Mouse (Mus musculus) testis, adult 2 months (tissue): ENCODE results near the gene Tom1. TPM values are rescaled to one million over a fixed set of nuclear protein-coding genes. Genes with fewer than 3 reads are reported as not detected.

Source experiments
- H3K27ac ChIP-seq: fragments of 200-500 bp; 2 replicates; pipeline ENCODE4 v1.5.1; 2012; ENCODE audit warnings: low read depth, low read length; ENCODE audit not compliant: control insufficient read depth, insufficient read depth
- H3K27me3 ChIP-seq: fragments of 200-500 bp; 2 replicates; pipeline ENCODE4 v1.6.1; 2012; ENCODE audit warnings: mild to moderate bottlenecking, low read length, moderate library complexity; ENCODE audit not compliant: control insufficient read depth, insufficient read depth
- H3K36me3 ChIP-seq: fragments of 200-500 bp; 2 replicates; pipeline ENCODE4 v1.6.1; 2012; ENCODE audit warnings: mild to moderate bottlenecking, low read length; ENCODE audit not compliant: control insufficient read depth, insufficient read depth
- H3K4me1 ChIP-seq: fragments of 200-500 bp; 2 replicates; pipeline ENCODE4 v1.6.1; 2012; ENCODE audit warnings: low read length; ENCODE audit not compliant: control insufficient read depth, insufficient read depth
- H3K4me3 ChIP-seq: fragments of 200-500 bp; 2 replicates; pipeline ENCODE4 v1.5.1; 2012; ENCODE audit warnings: low read depth, mild to moderate bottlenecking, low read length, moderate library complexity, mixed read lengths; ENCODE audit not compliant: control insufficient read depth
- CTCF ChIP-seq: fragments of 200-500 bp; IDR thresholded peaks from 2 replicates; pipeline ENCODE4 v1.5.1; 2012; ENCODE audit warnings: low read depth, mild to moderate bottlenecking, inconsistent platforms, low read length, moderate library complexity; ENCODE audit not compliant: control insufficient read depth, insufficient read depth, insufficient replicate concordance
- POLR2A ChIP-seq: fragments of 200-500 bp; IDR thresholded peaks from 2 replicates; pipeline ENCODE4 v1.6.1; 2012; ENCODE audit warnings: low read depth, mild to moderate bottlenecking, inconsistent platforms, low read length, moderate library complexity; ENCODE audit not compliant: control insufficient read depth
- polyA plus RNA-seq: library from polyadenylated mRNA; depleted of rRNA; stranded (reverse); fragments of >200 nt; gene quantifications from 2 replicates; pipeline ENCODE4 v1.2.3, GENCODE M21; 2012

The Tom1 gene
- polyA plus RNA-seq, 1 experiment: 129 TPM

DNA sequence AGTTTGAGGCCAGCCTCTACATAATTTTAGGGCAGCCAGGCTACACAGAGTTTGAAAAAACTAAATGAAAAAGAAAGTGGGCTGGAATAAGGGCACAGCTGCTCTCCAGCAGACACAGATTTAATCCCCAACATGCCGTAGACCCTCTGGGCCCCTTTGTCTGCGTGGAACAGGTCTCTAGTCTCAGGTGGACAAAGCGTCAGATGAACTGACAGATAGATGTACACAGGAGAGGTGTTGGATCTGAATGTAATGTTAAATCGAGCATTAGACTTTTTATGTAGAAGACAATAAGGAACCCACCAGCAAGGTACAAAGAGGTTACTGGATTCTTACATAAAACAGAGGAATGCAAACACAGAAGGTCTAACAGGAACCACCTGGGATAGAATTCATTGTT lies 7.7 kb upstream of the Tom1 start:
- TF ChIP-seq POLR2A: no peak
- TF ChIP-seq CTCF: no peak
- H3K4me3 ChIP-seq: no peak overlapping the region
- H3K36me3 ChIP-seq: no peaks in the 10 kb centered on the region
- H3K27ac ChIP-seq: no peak overlapping the region
- H3K27me3 ChIP-seq: no peaks in the 10 kb centered on the region
- no peaks in the 10 kb centered on the region for H3K4me1 ChIP-seq

DNA sequence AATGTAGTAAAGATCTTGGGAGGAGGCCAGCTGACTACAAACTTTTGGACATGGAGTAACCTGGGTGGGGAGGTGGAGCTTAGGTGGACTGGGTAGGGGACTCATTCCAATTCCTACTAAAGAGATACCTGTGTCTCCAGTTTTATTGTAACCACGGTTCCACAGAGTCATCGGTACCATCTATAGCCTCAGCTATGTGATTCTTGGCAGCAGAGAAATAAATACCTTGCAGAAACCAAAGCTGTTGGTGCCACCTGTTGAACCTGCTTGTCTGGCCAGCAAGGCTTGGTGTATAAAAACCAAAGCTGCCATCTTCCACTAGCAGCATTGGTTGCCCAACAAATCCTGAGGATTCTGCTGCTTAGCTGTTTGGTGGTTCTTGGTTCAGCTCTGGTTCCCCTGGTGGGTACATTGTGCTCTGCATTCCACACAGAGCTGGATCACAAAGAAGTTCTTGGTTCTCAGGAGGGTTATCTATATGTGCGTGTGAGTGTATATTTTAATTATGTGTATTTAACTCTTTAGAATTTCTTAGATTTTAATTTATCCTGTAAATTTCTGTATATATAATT lies 3.0 kb upstream of the Tom1 start:
- no peaks in the 10 kb centered on the region for H3K27me3 ChIP-seq
- H3K27ac ChIP-seq: no peak overlapping the region
- no peak overlapping the region for H3K4me3 ChIP-seq
- TF ChIP-seq POLR2A: no peak
- no peak for TF ChIP-seq CTCF
- peaks cover 4% of the 10 kb centered on the region for H3K4me1 ChIP-seq
- no peaks in the 10 kb centered on the region for H3K36me3 ChIP-seq

DNA sequence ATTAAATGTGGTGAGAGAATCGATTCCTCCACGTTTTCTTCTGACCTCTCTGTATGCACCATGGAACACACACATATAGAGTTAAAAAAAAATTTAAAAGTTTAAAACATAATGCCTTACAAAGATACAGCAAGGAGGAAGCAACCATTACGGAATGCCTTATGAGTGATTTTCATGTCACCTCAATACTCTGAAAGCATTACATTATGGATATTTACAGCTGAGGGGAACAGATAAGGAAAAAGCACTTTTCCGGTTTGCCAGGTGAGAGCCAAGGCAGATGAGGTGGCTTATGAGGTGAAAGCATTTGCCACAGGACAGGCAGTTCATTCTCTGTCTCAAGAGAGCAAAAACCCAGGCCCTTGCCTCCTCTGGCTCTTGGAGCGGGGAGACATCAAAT lies 544 bp upstream of the Tom1 start:
- peak overlapping the region; percentile 91 for H3K4me3 ChIP-seq
- TF ChIP-seq CTCF (no peak), POLR2A (no peak)
- H3K27ac ChIP-seq: peak overlapping the region; percentile 50; the same call in 1 of the 2 replicates

DNA sequence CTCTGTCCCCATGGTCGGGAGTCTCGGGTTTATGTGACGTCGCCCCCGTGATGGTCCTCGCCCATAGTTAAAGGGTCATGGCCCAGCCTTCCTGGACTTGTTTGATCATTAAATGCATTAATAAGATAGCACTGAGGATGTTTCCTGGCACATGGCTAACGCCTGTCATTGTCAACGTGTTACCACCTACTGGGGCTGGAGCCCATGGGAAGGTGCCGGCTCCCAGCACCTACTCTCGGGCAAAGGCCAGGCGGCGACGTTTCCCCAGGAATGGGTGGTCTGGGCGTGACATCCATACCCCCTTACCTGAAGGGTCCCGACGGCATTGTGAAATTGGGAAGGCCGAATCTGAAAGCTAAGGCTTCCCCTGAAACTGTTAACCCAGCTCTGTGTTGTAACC lies 780 bp downstream of the Tom1 start:
- peak overlapping the region; percentile 91 for H3K4me3 ChIP-seq
- H3K4me1 ChIP-seq: peaks cover 7% of the 10 kb centered on the region
- no peaks in the 10 kb centered on the region for H3K36me3 ChIP-seq
- H3K27ac ChIP-seq: peak overlapping the region; percentile 90
- H3K27me3 ChIP-seq: no peaks in the 10 kb centered on the region
- no peak for TF ChIP-seq CTCF

More for the DNA sequence above, 544 bp upstream of the Tom1 start:
- Histone ChIP-seq H3K4me1 (peaks cover 7% of the 10 kb centered on the region), H3K27me3 (no peaks in the 10 kb centered on the region), H3K36me3 (no peaks in the 10 kb centered on the region)

DNA sequence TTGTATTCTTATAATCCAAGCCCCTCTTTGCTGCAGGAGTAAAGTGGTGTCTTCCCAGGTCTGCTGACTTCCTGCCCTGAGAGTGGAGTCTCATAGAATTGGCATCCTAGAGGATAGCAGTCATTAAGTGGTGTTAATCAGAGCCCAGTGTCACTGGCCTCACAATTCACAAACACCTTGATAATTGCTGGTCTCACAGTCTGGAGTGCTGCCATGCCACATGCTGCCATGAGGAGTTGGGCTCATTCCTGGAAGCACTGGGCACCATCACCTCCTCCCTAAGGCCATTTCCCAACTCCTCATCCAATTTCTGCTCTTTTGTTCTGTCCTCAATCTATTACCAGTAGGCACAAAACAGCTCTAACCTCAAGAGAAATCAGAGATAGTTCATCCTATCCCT lies 2.1 kb downstream of the Tom1 start:
- Histone ChIP-seq H3K4me3 (no peak overlapping the region), H3K4me1 (peaks cover 7% of the 10 kb centered on the region), H3K36me3 (no peaks in the 10 kb centered on the region), H3K27ac (no peak overlapping the region), H3K27me3 (no peaks in the 10 kb centered on the region)
- TF ChIP-seq POLR2A (no peak), CTCF (no peak)

DNA sequence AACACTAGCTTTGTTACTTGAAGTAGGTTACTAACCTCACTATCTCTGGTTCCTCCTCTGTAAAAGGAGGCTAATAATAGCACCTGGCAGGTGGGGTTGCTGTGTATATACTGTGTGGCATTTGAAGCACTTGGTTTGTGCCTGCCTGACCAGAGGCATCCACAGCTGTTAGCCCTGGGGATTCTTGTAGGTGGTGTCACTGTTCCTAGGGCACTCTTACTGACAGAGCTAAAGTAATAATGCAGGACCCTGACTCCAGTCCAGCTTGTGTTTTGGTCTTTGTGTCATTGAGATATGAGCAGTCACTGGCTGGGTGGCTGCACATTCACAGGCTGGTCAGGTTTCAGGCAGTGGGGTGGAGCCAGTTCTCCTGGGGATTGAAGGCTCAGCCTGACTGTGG lies 5.0 kb downstream of the Tom1 start:
- Histone ChIP-seq H3K4me3 (no peak overlapping the region), H3K27ac (no peak overlapping the region), H3K36me3 (no peaks in the 10 kb centered on the region), H3K4me1 (peaks cover 7% of the 10 kb centered on the region; the same call in 1 of the 2 replicates), H3K27me3 (no peaks in the 10 kb centered on the region)
- TF ChIP-seq CTCF (no peak), POLR2A (no peak)

DNA sequence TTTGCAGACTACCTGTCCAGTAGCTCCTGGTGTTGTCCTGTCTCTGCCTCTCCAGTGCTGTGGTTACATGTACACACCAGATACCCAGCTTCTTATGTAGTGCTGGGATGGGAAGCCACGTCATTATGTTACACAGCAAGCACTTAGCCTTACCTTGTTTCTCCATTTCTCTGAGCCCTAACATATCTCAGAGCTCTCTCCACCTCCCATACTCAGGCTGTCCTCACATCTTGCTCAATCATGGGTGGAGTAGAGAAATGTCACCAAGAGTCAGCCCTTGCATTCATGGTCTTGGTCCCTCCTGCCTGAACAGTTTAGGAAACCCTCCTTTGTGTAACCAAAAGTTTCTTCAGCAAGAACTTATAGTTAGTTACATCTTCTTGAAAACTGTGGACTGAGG lies 6.2 kb downstream of the Tom1 start:
- H3K27ac ChIP-seq: no peak overlapping the region
- H3K4me3 ChIP-seq: no peak overlapping the region
- no peaks in the 10 kb centered on the region for H3K36me3 ChIP-seq
- no peak for TF ChIP-seq POLR2A
- no peak for TF ChIP-seq CTCF
- H3K4me1 ChIP-seq: peaks cover 4% of the 10 kb centered on the region; the same call in 1 of the 2 replicates
- no peaks in the 10 kb centered on the region for H3K27me3 ChIP-seq
